Mouse (Mus musculus) granulocyte monocyte progenitor cell, adult 5-6 weeks (primary cell): ENCODE data around the gene Plekhg1. TPM values are rescaled to one million over a fixed set of nuclear protein-coding genes. Genes with fewer than 3 reads are reported as not detected.
A peak's percentile ranks its signal among the peaks of the same experiment; 100 is the strongest.

ENCODE experiments used
- ATAC-seq: replicated peaks from 2 replicates; pipeline ENCODE4 v1.8.0; 2016; ENCODE audit warnings: mild to moderate bottlenecking, moderate TSS enrichment, inconsistent platforms; ENCODE audit not compliant: poor library complexity, severe bottlenecking
- total RNA-seq, 2 experiments: library from RNA; stranded (forward) in 1 of 2; stranded (reverse) in 1 of 2; fragments of 200-712, 200-1000 nt in 1 of 2; fragments of >200 nt in 1 of 2; fragmentation: Nextera tagmentation in 1 of 2; gene quantifications; 2 replicates each; pipeline ENCODE4 v1.2.3; 2014 to 2017

The Plekhg1 gene
- total RNA-seq, 2 experiments from 2014 or later = 0.19 to 0.21 TPM

DNA sequence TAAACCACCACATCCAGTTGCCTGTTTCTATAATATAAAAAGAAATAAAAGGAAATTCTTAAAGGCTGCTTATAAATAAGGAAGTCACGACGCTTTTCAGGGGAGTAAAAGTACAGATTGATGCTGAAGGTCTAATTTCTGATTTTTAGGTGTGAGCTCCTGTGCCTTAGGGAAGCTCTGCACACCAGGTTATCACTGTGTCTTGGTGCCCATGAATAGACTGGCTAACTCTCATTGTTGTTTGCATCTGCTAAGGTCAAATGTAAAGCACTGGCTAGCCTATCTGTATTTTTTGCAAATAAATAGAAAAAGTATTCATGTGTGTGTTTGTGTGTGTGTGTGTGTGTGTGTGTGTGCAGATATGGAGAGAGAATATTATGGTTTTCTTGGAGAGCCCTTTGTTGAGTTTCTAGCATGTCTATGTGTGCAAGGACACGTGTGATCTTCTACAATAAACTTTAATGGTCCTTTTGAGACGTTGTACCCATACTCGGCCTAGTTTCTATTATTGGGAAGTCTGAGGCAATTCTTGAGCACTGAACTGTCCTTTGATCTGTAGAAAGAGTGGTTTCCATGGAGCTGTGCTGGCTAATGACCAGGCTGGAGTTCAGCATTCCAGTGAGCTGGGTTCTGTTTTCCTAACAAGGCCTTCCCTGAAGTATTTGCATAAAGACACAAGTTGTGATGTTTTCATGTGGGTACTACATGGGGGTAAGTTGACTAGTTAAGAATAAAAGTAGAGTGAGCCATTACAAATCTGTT is 79.0 kb downstream of the Plekhg1 start:
- ATAC-seq = no peak

DNA sequence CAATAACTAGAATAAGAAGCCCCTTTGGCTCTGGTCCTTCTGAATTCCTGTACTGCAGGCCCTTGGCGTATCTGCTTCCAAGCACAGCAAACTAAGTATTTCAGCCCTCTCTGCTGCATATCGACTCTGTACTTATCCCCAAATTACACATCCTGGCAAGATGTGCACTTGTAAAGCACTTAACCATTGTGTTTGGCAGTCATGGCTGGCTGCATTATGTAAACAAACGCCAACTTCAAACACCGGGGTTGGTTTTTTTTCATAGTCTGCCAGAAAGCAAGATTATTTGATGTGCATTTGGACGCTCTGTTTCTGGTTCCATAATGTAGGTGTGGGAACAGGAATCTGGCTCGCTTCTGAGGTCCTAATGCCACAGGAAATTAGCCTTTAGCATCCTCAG is 83.7 kb downstream of the Plekhg1 start:
- no peak for ATAC-seq

DNA sequence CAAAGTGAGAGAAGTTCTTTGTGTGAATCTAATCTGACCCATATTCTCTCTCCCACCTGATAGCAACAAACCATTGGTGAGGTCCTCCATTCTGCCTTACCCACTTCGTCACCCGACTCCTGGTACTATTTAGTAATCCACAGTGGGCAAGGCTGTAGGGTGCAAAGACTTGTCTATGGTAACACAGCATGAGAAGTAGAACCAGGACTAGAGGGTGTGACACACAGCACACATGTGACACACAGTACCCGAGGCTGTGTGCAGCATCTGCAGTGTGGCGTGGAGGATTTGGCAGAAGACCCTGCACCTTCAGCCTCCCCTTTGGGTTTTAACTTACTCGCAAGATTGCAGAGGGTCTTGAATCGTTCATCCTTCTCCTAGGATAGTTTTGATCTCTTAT is 85.9 kb downstream of the Plekhg1 start:
- ATAC-seq = no peak

DNA sequence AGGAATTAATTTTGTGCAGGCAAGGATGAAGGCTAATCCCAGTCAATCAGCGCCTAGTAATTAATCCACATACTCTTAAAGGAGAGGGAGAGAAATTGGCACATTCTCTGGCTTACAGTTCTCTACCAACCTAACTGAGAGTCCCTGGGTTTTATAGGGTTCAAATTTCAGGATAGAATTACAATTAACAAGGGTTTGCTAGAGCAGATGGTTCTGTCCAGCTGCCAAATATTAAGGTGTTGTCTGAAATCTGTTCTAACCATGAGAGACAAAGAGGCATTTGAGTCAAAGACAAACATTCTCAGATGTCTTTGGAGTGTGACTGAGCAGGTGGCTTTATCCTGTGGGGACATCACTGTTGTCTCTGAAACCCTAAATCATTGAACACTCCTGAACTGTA is 87.2 kb downstream of the Plekhg1 start:
- no peak for ATAC-seq

DNA sequence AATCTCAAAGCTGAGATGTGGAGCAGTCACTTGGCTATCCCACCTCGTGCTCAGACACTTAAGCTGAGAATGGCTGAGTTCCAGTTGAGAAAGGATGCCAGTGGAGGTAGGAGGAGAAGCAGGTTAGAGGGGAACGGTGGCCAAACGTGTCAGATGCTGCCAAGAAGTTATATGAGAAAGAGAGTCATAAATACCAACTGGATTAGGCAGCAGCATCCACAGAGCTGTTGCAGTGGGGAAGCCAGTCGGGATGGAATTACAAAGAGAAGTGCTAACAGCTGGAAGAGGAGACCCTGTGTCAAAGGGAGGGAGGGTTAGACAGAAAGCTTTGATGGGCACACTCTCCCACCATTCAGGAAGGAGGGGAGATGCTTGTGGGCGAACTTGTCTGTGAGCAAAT is 89.3 kb downstream of the Plekhg1 start:
- ATAC-seq = no peak

DNA sequence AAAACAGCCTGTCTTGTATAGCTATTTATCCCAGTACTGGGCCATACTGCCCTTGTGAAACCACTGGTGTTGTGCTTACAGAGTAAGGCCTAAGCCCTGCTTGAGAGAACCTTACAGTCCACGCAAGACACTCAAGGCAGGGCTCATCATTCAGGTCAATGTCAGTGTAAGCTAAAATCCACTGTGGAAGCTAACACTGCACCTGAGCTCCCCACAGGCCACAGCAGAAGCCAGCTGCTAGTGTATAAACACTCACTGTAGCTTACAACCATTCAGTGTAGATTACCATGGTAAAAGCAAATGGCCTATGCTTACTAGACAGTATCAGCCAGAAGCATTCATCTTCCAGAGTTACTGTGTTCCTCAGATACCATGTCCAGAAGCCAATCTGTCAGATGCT is 90.5 kb downstream of the Plekhg1 start:
- no peak for ATAC-seq

DNA sequence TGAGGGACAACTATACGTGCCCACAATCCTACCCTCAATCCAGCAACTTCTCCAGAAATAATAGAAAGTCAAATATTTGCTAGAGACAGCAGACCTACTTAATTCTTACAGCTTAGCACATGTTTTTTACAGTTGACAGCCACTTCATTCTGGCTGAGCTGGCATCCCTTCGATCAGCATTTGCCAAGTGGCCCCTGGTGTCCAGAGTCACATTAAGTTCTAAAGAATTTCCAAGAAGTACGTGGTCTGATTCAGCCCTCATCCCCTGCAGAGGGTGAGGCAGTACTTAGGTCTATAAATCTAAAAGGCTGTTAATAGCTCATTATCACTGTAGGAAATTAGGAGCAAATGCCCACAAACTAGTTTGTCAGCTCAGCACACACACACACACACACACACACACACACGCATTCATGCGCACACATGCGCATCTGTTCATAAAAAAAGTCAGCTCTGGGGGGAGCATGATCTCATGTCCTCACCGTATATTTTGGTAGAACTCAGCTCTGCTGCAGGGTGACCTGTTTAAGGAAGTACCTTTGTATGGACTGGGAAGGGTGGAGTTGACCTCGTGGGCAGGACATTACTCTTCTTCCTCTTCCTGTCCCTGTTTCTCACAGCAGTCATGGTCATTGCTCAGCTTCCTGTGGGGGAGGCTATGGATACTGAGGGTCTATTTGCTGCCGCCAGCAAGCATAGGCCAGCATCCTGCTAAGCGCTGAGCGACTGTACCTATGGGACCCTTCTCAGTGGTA is 91.6 kb downstream of the Plekhg1 start:
- peak; percentile 90 for ATAC-seq

DNA sequence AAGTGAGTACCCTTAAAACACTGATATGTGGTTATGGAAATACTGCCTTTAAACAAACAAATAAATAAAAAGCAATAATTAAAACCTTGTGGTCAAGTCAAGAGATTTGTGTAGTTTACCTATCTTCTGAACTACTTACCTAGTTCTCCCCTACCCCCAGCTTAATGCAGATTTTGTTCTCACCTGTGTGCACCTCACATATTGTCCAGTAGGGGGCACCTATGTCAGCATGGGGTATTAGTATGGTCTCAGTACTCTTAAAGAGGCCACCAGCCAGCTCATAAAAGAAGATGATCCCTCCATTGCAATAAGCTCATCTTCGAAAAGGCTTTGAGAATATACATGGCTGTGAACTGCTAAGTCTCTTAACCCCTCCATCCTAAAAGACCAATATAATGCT is 93.9 kb downstream of the Plekhg1 start:
- no peak for ATAC-seq

DNA sequence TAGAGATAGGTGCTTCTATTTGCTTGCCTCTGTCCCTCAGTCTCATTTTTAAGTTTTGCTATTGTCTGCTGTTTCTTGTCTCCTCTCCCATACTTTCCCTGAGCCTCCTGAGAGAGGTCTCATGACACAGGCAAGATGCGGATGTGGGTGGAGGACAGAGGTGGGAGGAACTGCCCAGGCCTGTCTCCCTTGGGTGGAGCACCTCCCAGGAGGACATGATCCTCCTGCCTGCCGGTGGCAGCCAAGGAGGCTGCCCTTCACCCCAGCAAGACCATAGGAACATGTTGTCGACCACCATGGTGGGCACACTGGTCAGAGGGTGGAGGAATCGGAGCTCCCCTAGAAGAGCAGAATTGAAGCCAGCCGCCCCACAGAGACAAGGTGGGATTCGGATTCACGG is 94.5 kb downstream of the Plekhg1 start:
- ATAC-seq = no peak

DNA sequence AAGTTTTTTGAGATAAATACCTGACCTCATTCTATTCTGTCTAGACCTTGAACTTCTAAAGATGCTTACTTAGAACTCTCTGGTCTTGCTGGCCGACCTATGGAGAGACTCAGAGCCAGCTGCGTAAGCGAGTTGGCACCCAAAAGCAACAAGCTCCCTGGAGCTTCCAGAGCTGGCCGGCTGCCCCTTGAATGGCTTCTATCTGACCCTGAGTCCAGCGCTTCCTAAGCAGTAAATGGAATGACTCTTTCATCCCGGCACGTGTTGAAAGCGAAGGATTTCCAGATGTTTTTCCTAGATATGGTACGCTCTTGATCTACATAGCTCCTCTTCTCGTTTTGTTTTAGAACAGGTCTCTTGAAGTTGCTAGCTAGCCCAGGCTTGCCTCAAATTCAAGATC is 95.5 kb downstream of the Plekhg1 start:
- ATAC-seq = no peak

DNA sequence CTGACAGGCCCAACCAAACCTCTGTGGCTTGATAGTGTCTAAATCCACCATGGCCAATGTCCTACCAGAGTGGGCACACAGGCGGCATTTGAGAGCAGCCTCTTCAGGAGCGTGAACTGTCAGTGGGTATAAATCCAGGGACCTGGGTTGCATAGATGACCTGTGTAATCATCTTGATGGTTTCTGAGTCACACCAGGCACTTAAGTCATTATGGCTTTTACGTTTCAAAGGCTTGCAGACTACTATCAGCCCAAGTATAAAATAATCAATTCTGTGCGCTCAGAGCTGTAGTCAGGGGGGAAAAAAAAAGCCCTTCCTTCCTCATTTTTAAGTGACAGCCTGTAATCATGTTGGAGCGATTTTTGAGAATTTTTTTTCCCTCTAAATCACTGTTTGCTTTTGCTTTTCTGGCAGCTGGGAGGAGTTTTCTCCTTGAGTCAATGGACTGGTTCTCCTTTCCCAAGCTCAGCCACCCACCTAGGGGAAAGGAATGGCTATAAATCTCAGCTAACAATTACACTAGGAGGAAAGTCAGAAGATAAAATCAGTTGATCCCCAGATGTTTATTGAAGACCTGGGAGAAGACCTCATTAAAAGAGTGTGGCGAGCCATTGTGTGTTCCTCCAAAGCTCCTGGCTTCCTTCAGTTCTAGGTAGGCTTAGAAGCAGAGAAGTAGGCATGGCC is 99.7 kb downstream of the Plekhg1 start:
- ATAC-seq = no peak; the same call in 1 of the 2 replicates

DNA sequence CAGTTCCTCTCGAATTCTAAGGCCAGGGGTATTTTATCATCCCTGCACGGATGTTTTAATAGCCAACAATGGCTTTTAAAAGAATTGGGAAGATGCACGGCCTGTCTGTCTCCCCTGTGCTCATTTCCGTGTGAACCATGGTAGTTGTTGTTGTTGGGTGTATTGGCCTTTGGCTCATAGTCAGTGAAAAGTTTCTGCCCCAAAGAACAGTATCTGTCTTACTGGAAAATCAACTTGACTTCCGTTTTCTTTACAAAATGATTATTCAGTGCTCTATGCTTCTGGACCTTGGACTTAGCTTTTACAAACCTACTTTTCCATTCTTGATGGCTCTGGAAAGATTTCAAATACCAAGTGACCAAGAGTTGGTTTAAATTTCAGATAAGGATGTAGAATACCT is 104.3 kb downstream of the Plekhg1 start:
- ATAC-seq = no peak

DNA sequence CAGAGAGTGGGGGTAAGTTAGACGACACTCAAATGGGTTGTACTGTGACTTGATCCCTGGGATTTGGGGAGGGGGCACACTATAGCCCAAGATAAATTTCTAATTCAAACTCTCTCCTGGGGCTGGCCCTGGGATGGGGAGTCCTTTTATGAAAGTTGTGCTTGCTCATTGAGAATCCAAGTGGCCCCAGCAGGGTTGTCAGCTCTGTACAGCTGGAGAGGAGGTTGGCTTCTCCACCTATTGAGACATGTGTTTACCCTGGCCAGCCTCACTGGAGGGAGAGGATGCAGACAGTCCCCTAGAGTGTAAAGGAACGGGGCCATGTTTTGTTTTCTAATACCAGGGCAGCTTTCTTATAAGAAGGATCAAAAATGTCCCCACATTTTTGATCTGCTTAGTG is 106.9 kb downstream of the Plekhg1 start:
- no peak for ATAC-seq

DNA sequence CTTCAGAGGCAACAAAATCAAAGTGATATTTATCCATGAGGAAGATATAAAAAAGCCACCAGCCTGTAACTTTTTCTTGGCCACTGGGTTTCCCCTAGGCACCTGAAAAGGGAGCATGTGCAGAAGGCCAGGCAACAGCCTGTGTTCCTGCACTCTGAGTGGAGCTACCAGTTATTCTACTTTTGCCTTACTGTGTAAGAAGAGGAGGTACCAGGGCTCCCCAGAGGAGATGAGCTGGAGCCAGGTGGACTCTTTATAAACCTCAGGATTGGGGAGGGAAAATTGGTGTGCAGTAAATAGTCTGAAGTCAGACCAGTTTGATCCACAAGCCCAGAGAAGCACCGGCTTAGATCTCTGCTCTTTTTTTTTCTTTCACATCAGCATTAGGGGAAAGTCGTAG is 111.3 kb downstream of the Plekhg1 start:
- ATAC-seq = no peak

DNA sequence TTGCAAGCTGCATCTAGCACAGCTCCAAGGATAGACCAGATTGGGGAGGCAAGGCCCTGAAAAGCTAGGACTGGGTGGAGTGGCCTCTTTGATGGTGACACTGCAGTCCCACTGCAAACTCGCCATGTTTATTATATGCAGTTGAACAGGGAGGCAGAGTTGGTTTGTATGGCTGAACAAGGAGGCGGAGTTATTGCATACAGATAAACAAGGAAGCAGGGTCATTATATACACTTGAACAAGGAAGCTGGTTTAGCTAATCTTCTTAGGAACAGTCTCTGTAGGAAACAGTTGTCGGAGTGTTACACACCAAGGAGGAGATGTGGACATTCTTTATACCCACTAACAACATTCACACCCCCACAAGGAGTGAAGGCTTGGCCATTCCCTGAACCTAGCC is 112.6 kb downstream of the Plekhg1 start:
- no peak for ATAC-seq

DNA sequence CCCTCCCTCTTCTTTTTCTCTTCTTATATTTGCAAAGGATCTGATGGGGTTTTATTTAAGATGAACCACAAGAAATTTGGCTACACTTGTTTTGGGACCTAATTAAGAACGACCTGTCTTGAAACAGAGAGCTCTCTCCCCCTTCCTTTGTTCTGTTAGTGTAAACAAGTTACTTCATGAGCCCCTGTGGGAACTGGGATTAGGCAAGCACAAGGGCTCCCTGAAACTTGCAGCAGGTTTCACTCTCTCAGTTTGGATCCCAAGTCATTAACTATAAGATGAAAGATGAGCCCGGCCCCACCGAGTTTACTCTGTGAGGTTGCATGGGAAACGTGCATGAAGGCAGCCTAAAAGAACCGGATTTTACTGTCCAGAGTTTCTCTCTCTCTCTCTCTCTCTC is 117.7 kb downstream of the Plekhg1 start:
- ATAC-seq = no peak

DNA sequence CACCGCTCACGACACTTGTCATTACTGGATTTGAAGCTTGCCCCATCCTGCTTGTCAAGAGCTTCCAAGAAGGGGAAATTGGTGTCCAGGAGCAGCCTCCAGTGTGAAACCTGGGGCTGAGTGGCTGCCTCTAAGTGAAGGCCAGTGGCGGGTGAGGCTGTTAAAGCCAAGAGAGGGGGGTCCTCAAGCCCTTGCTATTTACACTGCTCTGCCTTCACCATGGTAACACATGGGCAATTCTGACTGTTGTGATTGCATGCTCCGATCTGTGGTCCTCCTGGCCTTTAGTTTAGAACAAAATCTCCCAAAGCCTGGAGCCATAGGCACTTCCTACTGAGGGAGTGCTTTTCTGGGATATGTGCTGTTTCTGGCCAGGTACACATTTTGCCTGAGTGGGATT is 118.3 kb downstream of the Plekhg1 start:
- no peak for ATAC-seq

DNA sequence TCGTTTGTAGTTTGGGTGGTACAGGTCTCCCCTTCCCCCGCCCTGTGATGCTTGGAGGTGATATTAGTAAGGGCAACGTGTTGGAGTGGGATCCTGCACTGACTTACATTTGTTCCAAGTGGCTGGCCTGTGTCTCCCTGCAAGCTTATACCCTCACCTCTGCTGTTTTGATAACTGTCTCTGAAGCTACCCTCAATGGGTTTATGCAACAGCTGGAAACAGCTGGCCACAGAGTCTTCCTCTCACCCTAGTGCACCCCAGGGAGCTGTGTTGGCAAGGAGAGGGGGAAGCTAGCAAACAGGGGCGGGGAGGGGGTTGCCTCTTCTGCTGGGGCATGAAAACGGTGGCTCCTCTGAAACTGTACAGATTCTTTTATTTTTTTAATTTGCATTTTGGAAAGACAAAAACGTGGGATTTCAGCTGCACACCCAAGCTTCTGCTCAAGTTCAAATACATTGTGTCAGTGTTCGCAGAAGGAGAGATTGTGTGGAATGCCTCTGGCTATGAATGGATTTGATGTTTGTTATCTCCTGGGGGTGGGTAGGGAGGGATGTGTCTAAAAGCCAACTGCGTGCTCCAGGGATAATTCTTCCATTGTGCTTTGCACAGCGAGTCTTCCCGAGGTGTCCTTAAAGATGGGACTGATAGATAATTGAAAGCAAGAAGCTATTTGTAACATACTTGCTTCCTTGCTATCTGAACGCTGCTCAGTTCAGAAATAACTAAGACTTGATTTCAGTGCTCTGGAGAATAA is 119.0 kb downstream of the Plekhg1 start:
- no peak for ATAC-seq

DNA sequence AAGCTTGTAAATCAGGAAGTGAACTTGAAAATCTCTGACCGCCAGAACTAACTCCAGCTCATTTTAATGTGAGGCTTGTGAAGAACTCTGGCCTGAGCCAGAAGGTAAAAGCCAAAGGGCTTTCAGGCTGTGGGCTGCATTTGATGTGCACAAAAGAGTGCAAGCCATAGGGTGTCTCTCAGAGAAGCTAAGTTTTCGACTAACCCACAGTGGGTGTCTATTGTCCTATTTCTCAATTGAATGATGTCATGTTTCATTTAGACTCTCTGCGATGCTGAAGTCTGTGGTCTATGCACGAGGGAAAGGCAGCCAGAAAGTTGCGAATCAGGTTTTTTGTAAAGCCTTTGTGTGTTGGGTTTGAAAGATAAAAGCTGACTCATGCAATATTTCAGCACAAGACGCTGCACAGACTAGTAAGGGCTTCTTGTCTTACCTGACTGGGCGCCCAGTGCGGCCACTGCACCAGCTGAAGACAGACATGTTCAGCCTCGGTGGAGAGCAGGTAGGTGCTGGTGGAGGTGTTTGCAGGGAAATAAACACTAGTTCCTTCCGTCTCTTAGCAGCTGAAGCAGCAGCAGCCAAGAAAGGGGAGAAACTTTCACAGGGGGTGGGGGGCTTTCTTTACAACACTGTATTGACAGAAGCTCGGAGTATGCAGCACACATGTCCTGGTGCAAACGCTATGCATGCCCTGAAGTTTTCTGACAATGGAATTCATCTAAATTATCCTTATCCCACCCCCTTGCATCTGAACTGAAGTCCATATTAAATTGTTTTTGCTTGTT is 123.4 kb downstream of the Plekhg1 start:
- peak; percentile 54 for ATAC-seq

DNA sequence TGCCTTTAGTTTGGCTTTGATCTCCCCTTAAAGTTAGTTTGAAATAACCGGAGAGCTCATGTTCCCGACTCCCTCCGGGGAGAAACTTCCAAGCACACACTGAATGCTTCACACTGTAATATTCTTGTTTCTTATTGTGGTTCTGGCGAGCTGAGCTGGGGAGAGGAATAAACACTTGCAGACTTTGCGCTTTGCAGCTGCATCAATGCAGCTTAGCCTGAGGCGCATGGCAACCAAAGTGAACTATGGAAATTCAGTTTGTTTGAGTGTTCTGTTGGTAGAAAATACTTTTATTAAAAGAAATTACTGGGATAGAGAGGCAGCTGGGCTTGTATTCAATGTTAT is 124.0 kb downstream of the Plekhg1 start:
- no peak for ATAC-seq
